Mouse (Mus musculus) heart, postnatal 0 days (tissue): ENCODE measurements around the gene Acer3.

Experiments used
- CTCF ChIP-seq: IDR thresholded peaks from 2 replicates; pipeline ENCODE4 v1.5.1; 2016; ENCODE audit warnings: antibody characterized with exemption, control low read depth, low read depth
- EP300 ChIP-seq: IDR thresholded peaks from 2 replicates; pipeline ENCODE4 v1.6.1; 2016; ENCODE audit warnings: antibody characterized with exemption, low read depth

DNA sequence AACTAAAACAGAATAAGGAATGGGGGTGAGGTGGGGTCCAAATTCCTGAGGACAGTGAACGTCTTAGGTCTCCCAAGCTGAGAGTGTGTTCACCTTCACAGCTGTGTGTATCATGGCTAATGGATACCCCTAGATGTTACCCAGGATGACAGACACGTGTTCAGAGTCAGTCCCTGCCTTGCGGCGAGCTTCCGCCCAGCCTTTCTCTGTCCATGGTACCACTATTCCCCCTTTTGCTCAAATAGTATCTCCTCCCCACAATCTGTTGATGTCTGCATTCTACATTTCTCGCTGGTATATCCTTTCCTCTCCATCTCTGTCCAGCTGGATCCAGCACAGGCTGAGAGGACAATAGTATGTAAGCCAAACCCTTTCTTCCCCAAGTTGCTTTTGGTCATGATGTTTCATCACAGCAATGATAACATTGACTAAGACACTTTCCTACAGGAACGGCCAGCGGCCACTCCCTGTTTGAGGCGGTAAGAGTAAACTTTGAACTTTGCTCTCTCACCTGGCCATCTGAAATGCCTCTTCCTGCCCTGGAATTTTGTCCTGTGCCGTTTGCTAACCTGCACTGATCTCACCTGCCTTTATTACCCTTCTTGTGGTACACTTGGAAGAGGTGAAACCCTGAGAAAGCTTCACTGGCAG lies 125.7 kb downstream of the Acer3 start:
- TF ChIP-seq CTCF, result no peak
- no peak for TF ChIP-seq EP300
